Mouse (Mus musculus) adrenal gland, postnatal 10 days (tissue): ENCODE measurements around the gene Sbk2. TPM values are rescaled to one million over a fixed set of nuclear protein-coding genes. Genes with fewer than 3 reads are reported as not detected.
A peak's percentile ranks its signal among the peaks of the same experiment; 100 is the strongest.

Experiments used
- DNase-seq: peaks from one replicate; pipeline ENCODE4 v3.0.0; 2021; ENCODE audit warnings: mixed read lengths
- total RNA-seq, 2 experiments: library from RNA; stranded (reverse); gene quantifications; 2 replicates each; pipeline ENCODE4 v1.2.3; 2021

Sbk2 gene
- total RNA-seq, 2 experiments from 2014 or later, result 1.6 to 3.1 TPM

GRCm38 (mm10) chr7:4922508-4922907 lies 41.7 kb downstream of the Sbk2 start:
- DNase-seq, result peak; percentile 79

- no peak for DNase-seq
These were observed 42.3 kb downstream of the Sbk2 start, which contains the start of gene Nat14 for GRCm38 (mm10) chr7:4921824-4922482. Nat14 (plus strand) TSS chr7:4922028.

- no peak for DNase-seq
These were observed 43.0 kb downstream of the Sbk2 start for GRCm38 (mm10) chr7:4920976-4921823.

- DNase-seq, result peak; percentile 7
These were observed 43.7 kb downstream of the Sbk2 start for GRCm38 (mm10) chr7:4920496-4920895.

GRCm38 (mm10) chr7:4919971-4920370 lies 44.2 kb downstream of the Sbk2 start:
- peak; percentile 6 for DNase-seq

- DNase-seq, result peak; percentile 2
These were observed 45.1 kb downstream of the Sbk2 start for GRCm38 (mm10) chr7:4919096-4919495.

GRCm38 (mm10) chr7:4918681-4919080 lies 45.5 kb downstream of the Sbk2 start:
- peak; percentile 0 for DNase-seq

- DNase-seq, result no peak
These were observed 46.7 kb downstream of the Sbk2 start for GRCm38 (mm10) chr7:4917494-4917893.

- no peak for DNase-seq
These were observed 48.4 kb downstream of the Sbk2 start for GRCm38 (mm10) chr7:4915669-4916416.

GRCm38 (mm10) chr7:4915007-4915665 lies 49.1 kb downstream of the Sbk2 start, which contains the start of gene Zfp628:
Zfp628 (plus strand) TSS chr7:4915217.
- DNase-seq, result peak; percentile 96

GRCm38 (mm10) chr7:4912248-4912647 lies 52.0 kb downstream of the Sbk2 start:
- DNase-seq, result no peak

- DNase-seq, result peak; percentile 73
These were observed 52.6 kb downstream of the Sbk2 start for GRCm38 (mm10) chr7:4911561-4911960.

GRCm38 (mm10) chr7:4906466-4906950 lies 57.7 kb downstream of the Sbk2 start, which contains the start of gene Gm36210:
Gm36210 (minus strand) TSS chr7:4906516.
- no peak for DNase-seq

- DNase-seq, result no peak
These were observed 61.8 kb downstream of the Sbk2 start for GRCm38 (mm10) chr7:4902404-4902803.

GRCm38 (mm10) chr7:4901171-4901570 lies 63.0 kb downstream of the Sbk2 start:
- DNase-seq, result peak; percentile 56

- no peak for DNase-seq
These were observed 63.7 kb downstream of the Sbk2 start for GRCm38 (mm10) chr7:4900523-4900851.

GRCm38 (mm10) chr7:4899649-4900522 lies 64.3 kb downstream of the Sbk2 start:
- DNase-seq, result peak; percentile 52

- DNase-seq, result peak; percentile 52
These were observed 65.2 kb downstream of the Sbk2 start for GRCm38 (mm10) chr7:4898851-4899648.

GRCm38 (mm10) chr7:4895186-4895585 lies 69.0 kb downstream of the Sbk2 start:
- DNase-seq, result no peak
